Mouse (Mus musculus): ENCODE results near the gene Cd59b. TPM values are rescaled to one million over a fixed set of nuclear protein-coding genes. Genes with fewer than 3 reads are reported as not detected.

Gene Cd59b
- total RNA-seq (2018; cell fraction: chromatin; rRNA removed): 1 to 10 TPM in 1 of 26 experiments, not detected in 25; 2.7 TPM
- 1 to 10 TPM in 5 of 26 experiments, under 1 TPM in 17, not detected in 4; 0.38 to 1.1 (median 0.68) TPM for total RNA-seq (2018; cell fraction: cytosol; rRNA removed)
- 1 to 10 TPM in 1 of 26 experiments, not detected in 25; 1.3 TPM for total RNA-seq (2018; cell fraction: nucleus; rRNA removed)
- 0.80 to 1.4 TPM in 2 of 3 replicates, not detected in the other for polyA plus RNA-seq (2018)

GRCm38 (mm10) chr2:104069704-104070185 lies at the start of gene Cd59b:
Cd59b (plus strand) TSS chr2:104069849.
- 12% methylated on average over 13 of the region's 13 CpGs for WGBS (ENCODE audit: missing documents)

GRCm38 (mm10) chr2:104023096-104023495 lies 46.6 kb upstream of the Cd59b start:
- Histone ChIP-seq H3K79me2 (ENCODE audit: inconsistent target) (peaks cover 4% of the 10 kb centered on the region; the same call in 1 of the 2 replicates), H3K4me3 (ENCODE audit: inconsistent target) (no peak overlapping the region), H3K36me3 (ENCODE audit: inconsistent target) (no peaks in the 10 kb centered on the region), H3K27ac (no peak overlapping the region)
- WGBS (ENCODE audit: missing documents): 72% methylated on average over 7 of the region's 7 CpGs

More at GRCm38 (mm10) chr2:104069704-104070185, at the start of gene Cd59b:
- H3K27ac ChIP-seq: no peak within 1 kb of the TSS
- no peaks in the 10 kb centered on the region for H3K36me3 ChIP-seq (ENCODE audit: inconsistent target)
- peak within 1 kb of the TSS; percentile 27; the same call in 1 of the 2 replicates for H3K4me3 ChIP-seq (ENCODE audit: inconsistent target)
- no peaks in the 10 kb centered on the region for H3K79me2 ChIP-seq (ENCODE audit: inconsistent target)

- no peak overlapping the region for H3K4me3 ChIP-seq (ENCODE audit: inconsistent target)
- no peak overlapping the region for H3K27ac ChIP-seq
- H3K79me2 ChIP-seq (ENCODE audit: inconsistent target): peaks cover 19% of the 10 kb centered on the region
- 95% methylated on average over 4 of the region's 4 CpGs for WGBS (ENCODE audit: missing documents)
- no peaks in the 10 kb centered on the region for H3K36me3 ChIP-seq (ENCODE audit: inconsistent target)
Measured at GRCm38 (mm10) chr2:104024656-104025055, 45.0 kb upstream of the Cd59b start.

- WGBS (ENCODE audit: missing documents): under 1% methylated on average over 35 of the region's 44 CpGs
- Histone ChIP-seq H3K27ac (peak within 1 kb of the TSS; percentile 29), H3K36me3 (ENCODE audit: inconsistent target) (peaks cover 12% of the 10 kb centered on the region; the same call in 1 of the 2 replicates), H3K79me2 (ENCODE audit: inconsistent target) (peaks cover 46% of the 10 kb centered on the region), H3K4me3 (ENCODE audit: inconsistent target) (peak within 1 kb of the TSS; percentile 73)
Measured at GRCm38 (mm10) chr2:104027458-104028138, 42.1 kb upstream of the Cd59b start, which contains the start of gene Fbxo3. Fbxo3 (plus strand) TSS chr2:104027721.

- WGBS (ENCODE audit: missing documents): 1% methylated on average over 15 of the region's 32 CpGs
- H3K4me3 ChIP-seq (ENCODE audit: inconsistent target): peak within 1 kb of the TSS; percentile 73
- H3K27ac ChIP-seq: peak within 1 kb of the TSS; percentile 29
- peaks cover 46% of the 10 kb centered on the region for H3K79me2 ChIP-seq (ENCODE audit: inconsistent target)
- peaks cover 15% of the 10 kb centered on the region; the same call in 1 of the 2 replicates for H3K36me3 ChIP-seq (ENCODE audit: inconsistent target)
Measured at GRCm38 (mm10) chr2:104028139-104028723, 41.4 kb upstream of the Cd59b start, which contains the start of gene 4931422A03Rik. 4931422A03Rik (minus strand) TSS chr2:104028361.

- 29% methylated on average over 2 of the region's 2 CpGs for WGBS (ENCODE audit: missing documents)
- Histone ChIP-seq H3K4me3 (ENCODE audit: inconsistent target) (peak overlapping the region; percentile 73), H3K79me2 (ENCODE audit: inconsistent target) (peaks cover 46% of the 10 kb centered on the region), H3K27ac (no peak overlapping the region), H3K36me3 (ENCODE audit: inconsistent target) (peaks cover 20% of the 10 kb centered on the region; the same call in 1 of the 2 replicates)
Measured at GRCm38 (mm10) chr2:104029074-104029473, 40.6 kb upstream of the Cd59b start.

GRCm38 (mm10) chr2:104030381-104030780 lies 39.3 kb upstream of the Cd59b start:
- Histone ChIP-seq H3K36me3 (ENCODE audit: inconsistent target) (peaks cover 28% of the 10 kb centered on the region; the same call in 1 of the 2 replicates), H3K79me2 (ENCODE audit: inconsistent target) (peaks cover 46% of the 10 kb centered on the region), H3K27ac (no peak overlapping the region), H3K4me3 (ENCODE audit: inconsistent target) (no peak overlapping the region)
- 81% methylated on average over 3 of the region's 3 CpGs for whole genome bisulfite sequencing (ENCODE audit: missing documents)

- Histone ChIP-seq H3K36me3 (ENCODE audit: inconsistent target) (peaks cover 43% of the 10 kb centered on the region; the same call in 1 of the 2 replicates), H3K27ac (no peak overlapping the region), H3K79me2 (ENCODE audit: inconsistent target) (peaks cover 46% of the 10 kb centered on the region), H3K4me3 (ENCODE audit: inconsistent target) (no peak overlapping the region)
- 87% methylated on average over 3 of the region's 3 CpGs for WGBS (ENCODE audit: missing documents)
Measured at GRCm38 (mm10) chr2:104032056-104032455, 37.6 kb upstream of the Cd59b start.

- H3K79me2 ChIP-seq (ENCODE audit: inconsistent target): peaks cover 47% of the 10 kb centered on the region
- 38% methylated on average over 3 of the region's 3 CpGs for WGBS (ENCODE audit: missing documents)
- no peak overlapping the region for H3K27ac ChIP-seq
- no peak overlapping the region for H3K4me3 ChIP-seq (ENCODE audit: inconsistent target)
- peaks cover 59% of the 10 kb centered on the region; the same call in 1 of the 2 replicates for H3K36me3 ChIP-seq (ENCODE audit: inconsistent target)
Measured at GRCm38 (mm10) chr2:104034832-104035472, 34.7 kb upstream of the Cd59b start.

- Histone ChIP-seq H3K27ac (no peak overlapping the region), H3K4me3 (ENCODE audit: inconsistent target) (no peak overlapping the region), H3K36me3 (ENCODE audit: inconsistent target) (peaks cover 62% of the 10 kb centered on the region; the same call in 1 of the 2 replicates), H3K79me2 (ENCODE audit: inconsistent target) (peaks cover 45% of the 10 kb centered on the region; the same call in 1 of the 2 replicates)
- 90% methylated on average over 6 of the region's 6 CpGs for WGBS (ENCODE audit: missing documents)
Measured at GRCm38 (mm10) chr2:104035595-104035994, 34.1 kb upstream of the Cd59b start.

- WGBS (ENCODE audit: missing documents): 82% methylated on average over 3 of the region's 3 CpGs
- Histone ChIP-seq H3K27ac (no peak overlapping the region), H3K79me2 (ENCODE audit: inconsistent target) (peaks cover 44% of the 10 kb centered on the region; the same call in 1 of the 2 replicates), H3K36me3 (ENCODE audit: inconsistent target) (peaks cover 65% of the 10 kb centered on the region; the same call in 1 of the 2 replicates), H3K4me3 (ENCODE audit: inconsistent target) (no peak overlapping the region)
Measured at GRCm38 (mm10) chr2:104036316-104036715, 33.3 kb upstream of the Cd59b start.

- no peak overlapping the region for H3K4me3 ChIP-seq (ENCODE audit: inconsistent target)
- WGBS (ENCODE audit: missing documents): 96% methylated on average over 2 of the region's 2 CpGs
- peaks cover 61% of the 10 kb centered on the region for H3K36me3 ChIP-seq (ENCODE audit: inconsistent target)
- H3K79me2 ChIP-seq (ENCODE audit: inconsistent target): peaks cover 36% of the 10 kb centered on the region; the same call in 1 of the 2 replicates
- no peak overlapping the region for H3K27ac ChIP-seq
Measured at GRCm38 (mm10) chr2:104038236-104038635, 31.4 kb upstream of the Cd59b start.

- 44% methylated on average over 5 of the region's 5 CpGs for WGBS (ENCODE audit: missing documents)
- H3K79me2 ChIP-seq (ENCODE audit: inconsistent target): peaks cover 36% of the 10 kb centered on the region; the same call in 1 of the 2 replicates
- no peak overlapping the region for H3K4me3 ChIP-seq (ENCODE audit: inconsistent target)
- no peak overlapping the region for H3K27ac ChIP-seq
- H3K36me3 ChIP-seq (ENCODE audit: inconsistent target): peaks cover 56% of the 10 kb centered on the region
Measured at GRCm38 (mm10) chr2:104041632-104042031, 28.0 kb upstream of the Cd59b start.

- 97% methylated on average over 15 of the region's 15 CpGs for WGBS (ENCODE audit: missing documents)
- H3K79me2 ChIP-seq (ENCODE audit: inconsistent target): peaks cover 33% of the 10 kb centered on the region; the same call in 1 of the 2 replicates
- no peak overlapping the region for H3K4me3 ChIP-seq (ENCODE audit: inconsistent target)
- H3K36me3 ChIP-seq (ENCODE audit: inconsistent target): peaks cover 48% of the 10 kb centered on the region
- H3K27ac ChIP-seq: no peak overlapping the region
Measured at GRCm38 (mm10) chr2:104042766-104043165, 26.9 kb upstream of the Cd59b start.

Measured in macrophage (primary cell).